Mouse (Mus musculus) urinary bladder, adult 18-20 months (tissue): ENCODE data around the gene Derl3.

Experiments used
- DNase-seq, 2 experiments: peaks; one replicate each; pipeline ENCODE4 v3.0.0; 2022; ENCODE audit warnings: low spot score in 2 of 2, mixed read lengths in 2 of 2

The Derl3 gene

GRCm38 (mm10) chr10:75941042-75941824 lies 48.0 kb downstream of the Derl3 start:
- no peak for DNase-seq

DNA sequence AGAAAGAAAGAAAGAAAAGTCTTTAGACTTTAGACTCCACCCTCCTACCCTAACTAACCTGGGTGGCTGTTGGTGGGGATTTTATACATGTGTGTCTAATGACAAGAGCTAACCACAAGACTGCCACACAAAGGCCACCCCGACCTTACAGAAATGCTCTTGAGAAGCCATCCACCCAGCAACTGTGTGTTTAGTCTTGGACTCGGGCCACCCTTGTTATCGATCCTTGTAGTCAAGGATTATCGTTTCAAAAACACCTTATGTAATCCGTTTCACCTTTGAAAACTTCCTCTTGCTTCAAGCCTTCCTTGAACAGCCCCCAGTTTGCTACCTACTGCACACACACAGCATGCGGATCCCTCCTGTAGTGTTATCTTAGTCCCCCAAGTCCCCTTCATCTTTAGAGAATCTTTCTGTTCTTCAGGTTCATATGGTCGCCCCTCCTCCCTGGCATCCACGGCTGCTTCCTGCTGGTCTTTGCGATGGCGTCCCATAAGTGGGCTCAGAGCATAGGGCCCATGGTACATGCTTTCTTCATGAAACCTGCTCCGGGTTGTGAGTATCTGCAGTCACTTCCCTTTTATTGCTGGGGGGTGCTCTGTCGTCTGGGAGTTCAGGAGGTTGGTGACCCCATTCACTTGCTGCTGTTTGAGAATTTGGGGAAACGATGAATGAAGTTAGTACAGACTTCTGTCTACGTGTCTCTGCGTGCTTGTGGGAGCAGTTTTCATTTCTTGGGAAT lies 49.7 kb downstream of the Derl3 start, which contains the start of gene Vpreb3:
Vpreb3 (plus strand) TSS at position 322 of the 742 bp plus-strand sequence.
- DNase-seq: no peak

- DNase-seq: no peak
Observed at GRCm38 (mm10) chr10:75944066-75944772, 51.0 kb downstream of the Derl3 start.

DNA sequence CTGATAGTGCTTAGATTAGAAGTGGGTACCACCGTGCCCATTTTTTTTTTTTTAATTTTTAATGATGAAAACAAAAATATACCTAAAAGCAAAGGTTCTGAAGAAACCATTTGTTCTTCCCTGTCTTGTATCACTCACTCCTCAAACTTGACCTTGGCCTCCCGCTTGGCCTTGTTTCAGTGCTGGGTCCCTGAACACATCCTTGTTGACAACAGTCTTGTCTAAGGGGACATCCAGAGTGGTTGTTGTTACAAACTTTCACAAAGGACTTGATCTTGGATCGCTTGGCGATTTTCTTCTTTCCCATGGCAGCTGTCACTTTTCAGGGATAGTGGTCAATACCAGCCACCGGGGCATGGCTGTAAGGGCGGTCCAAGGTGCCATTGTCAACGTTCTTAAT lies 52.0 kb downstream of the Derl3 start:
- no peak for DNase-seq
